Mouse (Mus musculus) CH12.LX (cell line): ENCODE data around the gene Pkd1l3. TPM values are rescaled to one million over a fixed set of nuclear protein-coding genes. Genes with fewer than 3 reads are reported as not detected.

Source experiments
- DNase-seq: peaks from one replicate; pipeline ENCODE4 v3.0.0-alpha.2; 2013; ENCODE audit errors: extremely low read depth
- H3K27ac ChIP-seq: 2 replicates; pipeline ENCODE4 v1.5.1; 2012; ENCODE audit warnings: low read depth, mild to moderate bottlenecking, control low read depth, moderate library complexity; ENCODE audit not compliant: insufficient read depth
- H3K27me3 ChIP-seq: replicated peaks from 2 replicates; pipeline ENCODE3; 2012; ENCODE audit warnings: inconsistent platforms
- H3K36me3 ChIP-seq, 2 experiments: replicated peaks in 1 of 2; 2 replicates each; pipeline versions ENCODE3 to v1.6.1; 2012; ENCODE audit warnings: inconsistent platforms in 1 of 2, low read length in 1 of 2, mild to moderate bottlenecking in 1 of 2, mixed read lengths in 1 of 2, moderate library complexity in 1 of 2; ENCODE audit not compliant: control insufficient read depth in 1 of 2, insufficient read depth in 1 of 2
- H3K4me1 ChIP-seq, 2 experiments: 2 replicates each; pipeline ENCODE4 v1.6.1; 2012; ENCODE audit warnings: inconsistent platforms in 1 of 2, moderate library complexity in 1 of 2; ENCODE audit not compliant: insufficient read depth in 2 of 2, control insufficient read depth in 1 of 2
- H3K4me2 ChIP-seq: 2 replicates; pipeline ENCODE4 v1.6.1; 2012; ENCODE audit warnings: low read depth, mild to moderate bottlenecking, control low read depth; ENCODE audit not compliant: poor library complexity, insufficient read depth, severe bottlenecking
- H3K4me3 ChIP-seq, 3 experiments: fragments of 150-350 bp in 1 of 3; sonication (generic) in 1 of 3; replicated peaks in 1 of 3; 2 replicates each; pipeline versions ENCODE3 to v1.5.1; 2011 to 2012; ENCODE audit warnings: low read depth in 2 of 3, low read length in 2 of 3, mild to moderate bottlenecking in 2 of 3, moderate library complexity in 2 of 3, control low read depth in 1 of 3, improper control_type of control experiment in 1 of 3, inconsistent platforms in 1 of 3, mixed read lengths in 1 of 3; ENCODE audit not compliant: poor library complexity in 1 of 3
- H3K79me2 ChIP-seq: replicated peaks from 2 replicates; pipeline ENCODE4 v1.6.1; 2012; ENCODE audit warnings: mild to moderate bottlenecking, moderate library complexity; ENCODE audit not compliant: control insufficient read depth, poor library complexity, insufficient read depth, severe bottlenecking; ENCODE audit errors: extremely low read depth
- H3K9ac ChIP-seq: 2 replicates; pipeline ENCODE4 v1.6.1; 2012; ENCODE audit warnings: low read depth, mild to moderate bottlenecking, control low read depth, moderate library complexity; ENCODE audit not compliant: insufficient read depth
- H3K9me3 ChIP-seq: replicated peaks from 2 replicates; pipeline ENCODE3; 2012; ENCODE audit warnings: low read length, inconsistent platforms, mixed read lengths
- BHLHE40 ChIP-seq: IDR thresholded peaks from 2 replicates; pipeline ENCODE4 v1.6.1; 2011; ENCODE audit warnings: mild to moderate bottlenecking, low read depth, low read length, improper control_type of control experiment
- CHD1 ChIP-seq: IDR thresholded peaks from 2 replicates; pipeline ENCODE4 v1.6.1; 2012; ENCODE audit warnings: low read depth, low read length, improper control_type of control experiment, inconsistent platforms
- CTCF ChIP-seq, 2 experiments: IDR thresholded peaks in 1 of 2; conservative IDR thresholded peaks in 1 of 2; 2 replicates each; pipeline ENCODE4 v1.5.1; 2011 to 2012; ENCODE audit warnings: low read depth in 2 of 2, low read length in 2 of 2, improper control_type of control experiment in 1 of 2, inconsistent platforms in 1 of 2, mild to moderate bottlenecking in 1 of 2, moderate library complexity in 1 of 2
- E2F4 ChIP-seq: IDR thresholded peaks from 2 replicates; pipeline ENCODE4 v1.6.1; 2011; ENCODE audit warnings: low read depth, low read length, improper control_type of control experiment; ENCODE audit not compliant: insufficient replicate concordance
- ELF1 ChIP-seq: IDR thresholded peaks from 2 replicates; pipeline ENCODE4 v1.6.1; 2014; ENCODE audit warnings: low read depth, mild to moderate bottlenecking, inconsistent platforms, low read length, improper control_type of control experiment
- HCFC1 ChIP-seq: IDR thresholded peaks from 2 replicates; pipeline ENCODE4 v1.6.1; 2012; ENCODE audit warnings: low read depth, mild to moderate bottlenecking, inconsistent platforms, low read length, improper control_type of control experiment
- IRF4 ChIP-seq: IDR thresholded peaks from 2 replicates; pipeline ENCODE4 v1.6.1; 2014; ENCODE audit warnings: low read depth, mild to moderate bottlenecking, inconsistent platforms, low read length, improper control_type of control experiment
- JUN ChIP-seq: IDR thresholded peaks from 2 replicates; pipeline ENCODE4 v1.6.1; 2011; ENCODE audit warnings: low read depth, mild to moderate bottlenecking, low read length, improper control_type of control experiment, moderate library complexity; ENCODE audit not compliant: insufficient read depth
- JUND ChIP-seq: conservative IDR thresholded peaks from 2 replicates; pipeline ENCODE4 v1.6.1; 2011; ENCODE audit warnings: low read depth, low read length, improper control_type of control experiment
- KAT2A ChIP-seq: IDR thresholded peaks from 2 replicates; pipeline ENCODE4 v1.6.1; 2012; ENCODE audit warnings: low read length, improper control_type of control experiment, inconsistent platforms; ENCODE audit not compliant: insufficient replicate concordance
- MAFK ChIP-seq: IDR thresholded peaks from 2 replicates; pipeline ENCODE4 v1.6.1; 2011; ENCODE audit warnings: low read length, improper control_type of control experiment; ENCODE audit not compliant: insufficient replicate concordance
- MAX ChIP-seq: IDR thresholded peaks from 2 replicates; pipeline ENCODE4 v1.6.1; 2011; ENCODE audit warnings: low read length, improper control_type of control experiment
- MEF2A ChIP-seq: IDR thresholded peaks from 2 replicates; pipeline ENCODE4 v1.6.1; 2014; ENCODE audit warnings: low read depth, mild to moderate bottlenecking, inconsistent platforms, low read length, improper control_type of control experiment, borderline replicate concordance
- MYC ChIP-seq: IDR thresholded peaks from 2 replicates; pipeline ENCODE4 v1.6.1; 2011; ENCODE audit warnings: low read depth, mild to moderate bottlenecking, improper control_type of control experiment, low read length
- NELFE ChIP-seq: IDR thresholded peaks from 2 replicates; pipeline ENCODE4 v1.6.1; 2011; ENCODE audit warnings: low read depth, low read length, improper control_type of control experiment
- NRF1 ChIP-seq: IDR thresholded peaks from 2 replicates; pipeline ENCODE4 v1.6.1; 2014; ENCODE audit warnings: low read depth, mild to moderate bottlenecking, inconsistent platforms, low read length, improper control_type of control experiment, moderate library complexity
- PAX5 ChIP-seq: IDR thresholded peaks from 2 replicates; pipeline ENCODE4 v1.6.1; 2012; ENCODE audit warnings: low read length, inconsistent platforms, mixed read lengths
- POLR2A ChIP-seq: IDR thresholded peaks from 2 replicates; pipeline ENCODE4 v1.6.1; 2011; ENCODE audit warnings: low read depth, mild to moderate bottlenecking, improper control_type of control experiment, low read length
- TBP ChIP-seq: conservative IDR thresholded peaks from 2 replicates; pipeline ENCODE4 v1.6.1; 2011; ENCODE audit warnings: low read depth, low read length, improper control_type of control experiment
- TCF12 ChIP-seq: IDR thresholded peaks from 2 replicates; pipeline ENCODE4 v1.6.1; 2014; ENCODE audit warnings: low read depth, mild to moderate bottlenecking, inconsistent platforms, low read length, improper control_type of control experiment
- UBTF ChIP-seq: IDR thresholded peaks from 2 replicates; pipeline ENCODE4 v1.6.1; 2012; ENCODE audit warnings: low read depth, mild to moderate bottlenecking, inconsistent platforms, low read length, improper control_type of control experiment, moderate library complexity
- USF1 ChIP-seq: IDR thresholded peaks from 2 replicates; pipeline ENCODE4 v1.6.1; 2014; ENCODE audit warnings: low read depth, mild to moderate bottlenecking, inconsistent platforms, low read length, improper control_type of control experiment
- USF2 ChIP-seq: conservative IDR thresholded peaks from 2 replicates; pipeline ENCODE4 v1.6.1; 2011; ENCODE audit warnings: low read depth, low read length, improper control_type of control experiment
- ZKSCAN1 ChIP-seq: IDR thresholded peaks from 2 replicates; pipeline ENCODE4 v1.6.1; 2012; ENCODE audit warnings: low read depth, inconsistent platforms, low read length, improper control_type of control experiment, borderline replicate concordance
- ZMIZ1 ChIP-seq: IDR thresholded peaks from 2 replicates; pipeline ENCODE4 v1.6.1; 2012; ENCODE audit warnings: low read depth, mild to moderate bottlenecking, inconsistent platforms, low read length, improper control_type of control experiment
- ZNF384 ChIP-seq: IDR thresholded peaks from 2 replicates; pipeline ENCODE4 v1.6.1; 2012; ENCODE audit warnings: low read depth, low read length, improper control_type of control experiment, inconsistent platforms
- dilution Hi-C: fragments of 300-500 bp; cut with MboI; formaldehyde crosslinking; loops from 2 replicates; pipeline ENCODE4 v1.14.3; 2020; ENCODE audit warnings: low sequenced_read_pairs; ENCODE audit not compliant: extremely low pct_unique_long_range_greater_than_20kb, extremely low pct_ligation_motif_present
- in situ Hi-C: fragments of 300-500 bp; cut with MboI; formaldehyde crosslinking; loops from 3 replicates; pipeline ENCODE4 v1.14.3; 2019; ENCODE audit warnings: low sequenced_read_pairs, low pct_ligation_motif_present, low pct_unique_long_range_greater_than_20kb, mixed read lengths
- polyA plus RNA-seq: library from polyadenylated mRNA; unstranded; fragments of >175 nt; gene quantifications from 2 replicates; pipeline ENCODE4 v1.2.1, GENCODE M21; 2012; ENCODE audit warnings: low read depth; ENCODE audit not compliant: insufficient read length
- total RNA-seq, 2 experiments: library from RNA; depleted of rRNA; stranded (reverse); fragments of 300-350 nt in 1 of 2; fragments of >200 nt in 1 of 2; gene quantifications; 2 replicates each; pipeline ENCODE4 v1.2.3; 2012 to 2014

The Pkd1l3 gene
- total and polyA plus RNA-seq, 3 experiments = 3.5 to 10.0 (median 6.0) TPM

GRCm38 (mm10) chr8:109694154-109694553 is 79.8 kb downstream of the Pkd1l3 start:
- Histone ChIP-seq H3K9ac (no peak overlapping the region), H3K27ac (no peak overlapping the region), H3K4me3 (peak overlapping the region in 1 of 3 experiments; percentile 98), H3K36me3 (peaks cover 2 to 9% of the 10 kb centered on the region in 2 experiments), H3K79me2 (peaks cover 35% of the 10 kb centered on the region), H3K27me3 (peaks cover 6% of the 10 kb centered on the region), H3K9me3 (no peaks in the 10 kb centered on the region), H3K4me2 (peak overlapping the region; percentile 81), H3K4me1 (peaks cover 11 to 33% of the 10 kb centered on the region in 2 experiments)
- in situ Hi-C loops = no loop called here
- dilution Hi-C loops = no loop called here
- no peak for TF ChIP-seq HCFC1
- TF ChIP-seq MEF2A = no peak
- peak; percentile 58 for TF ChIP-seq ELF1
- TF ChIP-seq IRF4 = no peak
- no peak for TF ChIP-seq NELFE
- no peak for TF ChIP-seq USF2
- no peak for DNase-seq

GRCm38 (mm10) chr8:109697754-109698153 is 83.4 kb downstream of the Pkd1l3 start:
- Histone ChIP-seq H3K27me3 (peaks cover 13% of the 10 kb centered on the region), H3K4me2 (no peak overlapping the region), H3K4me1 (peaks cover 3 to 8% of the 10 kb centered on the region in 2 experiments; a peak in 2 of 4 replicates), H3K36me3 (no peaks in the 10 kb centered on the region), H3K4me3 (no peak overlapping the region), H3K9me3 (no peaks in the 10 kb centered on the region), H3K27ac (no peak overlapping the region), H3K79me2 (peaks cover 2% of the 10 kb centered on the region), H3K9ac (no peak overlapping the region)
- no peak for DNase-seq
- TF ChIP-seq TCF12 (no peak), USF1 (no peak), ZKSCAN1 (no peak), UBTF (no peak), CTCF (conservative IDR thresholded peaks at IDR 0.05 in 1 of 2, IDR thresholded peaks at IDR 0.05 in 1 of 2; ENCODE audit: low read depth in 2 of 2, low read length in 2 of 2) (no peak), PAX5 (no peak), ZMIZ1 (no peak)
- in situ Hi-C loops = no loop called here
- dilution Hi-C loops = no loop called here

- no peak overlapping the region for H3K9ac ChIP-seq
- H3K27me3 ChIP-seq = peaks cover 16% of the 10 kb centered on the region
- H3K4me3 ChIP-seq = no peak overlapping the region
- H3K9me3 ChIP-seq = no peaks in the 10 kb centered on the region
- TF ChIP-seq BHLHE40 (no peak), NRF1 (no peak), USF1 (no peak), KAT2A (no peak), NELFE (no peak), PAX5 (no peak), MAFK (no peak), CHD1 (no peak), TBP (no peak), ZNF384 (no peak), MYC (no peak), UBTF (no peak), E2F4 (no peak), HCFC1 (no peak), POLR2A (no peak), MAX (no peak), JUN (no peak), JUND (no peak), ZKSCAN1 (no peak)
- TF ChIP-seq, all 38 proteins: peak for 0
- in situ Hi-C loops (no loop called here), dilution Hi-C loops (no loop called here)
- Histone ChIP-seq H3K79me2 (no peaks in the 10 kb centered on the region), H3K36me3 (no peaks in the 10 kb centered on the region), H3K4me2 (no peak overlapping the region), H3K27ac (no peak overlapping the region), H3K4me1 (peaks cover 3 to 8% of the 10 kb centered on the region in 2 experiments; a peak in 2 of 4 replicates)
- no peak for DNase-seq
Observed at GRCm38 (mm10) chr8:109698477-109698876, 84.2 kb downstream of the Pkd1l3 start.
